Mouse (Mus musculus): ENCODE results near the gene Sh2d7. TPM values are rescaled to one million over a fixed set of nuclear protein-coding genes. Genes with fewer than 3 reads are reported as not detected.

Sh2d7 gene
- polyA plus RNA-seq, 1 experiment: not detected

Other genes with a start within 250 kb of the Sh2d7 start
- gene Dmxl2, start 37.4 kb upstream of the Sh2d7 start, polyA plus RNA-seq (2012; rRNA removed): 8.5 and 9.3 TPM in 2 replicates
- gene Cib2, start 21.2 kb downstream of the Sh2d7 start, polyA plus RNA-seq (2012; rRNA removed): 42.8 and 86.0 TPM in 2 replicates
- 64.5 and 104 TPM in 2 replicates for gene Idh3a, start 47.4 kb downstream of the Sh2d7 start, polyA plus RNA-seq (2012; rRNA removed)
- 33.1 and 47.9 TPM in 2 replicates for gene Acsbg1, start 122.9 kb downstream of the Sh2d7 start, polyA plus RNA-seq (2012; rRNA removed)
- 24.6 and 34.2 TPM in 2 replicates for gene Dnaja4, start 159.9 kb downstream of the Sh2d7 start, polyA plus RNA-seq (2012; rRNA removed)
- 34.1 and 46.5 TPM in 2 replicates for gene Wdr61, start 195.5 kb downstream of the Sh2d7 start, polyA plus RNA-seq (2012; rRNA removed)
- gene Crabp1, start 225.8 kb downstream of the Sh2d7 start, polyA plus RNA-seq (2012; rRNA removed): 3.5 and 6.7 TPM in 2 replicates

All from gonadal fat pad, adult 2 months (tissue).